Mouse (Mus musculus) ES-E14 (cell line): Measurements from ENCODE around the gene Plpp3.

Source experiments
- CHD2 ChIP-seq: IDR thresholded peaks from 2 replicates; pipeline ENCODE4 v1.6.1; 2014; ENCODE audit warnings: mild to moderate bottlenecking, low read depth, low read length, inconsistent platforms
- HCFC1 ChIP-seq: IDR thresholded peaks from 2 replicates; pipeline ENCODE4 v1.6.1; 2012; ENCODE audit warnings: low read length, inconsistent platforms, borderline replicate concordance; ENCODE audit not compliant: insufficient read depth
- ZC3H11A ChIP-seq: IDR thresholded peaks from 2 replicates; pipeline ENCODE4 v1.6.1; 2012; ENCODE audit warnings: low read depth, mild to moderate bottlenecking, inconsistent platforms, low read length, borderline replicate concordance

DNA sequence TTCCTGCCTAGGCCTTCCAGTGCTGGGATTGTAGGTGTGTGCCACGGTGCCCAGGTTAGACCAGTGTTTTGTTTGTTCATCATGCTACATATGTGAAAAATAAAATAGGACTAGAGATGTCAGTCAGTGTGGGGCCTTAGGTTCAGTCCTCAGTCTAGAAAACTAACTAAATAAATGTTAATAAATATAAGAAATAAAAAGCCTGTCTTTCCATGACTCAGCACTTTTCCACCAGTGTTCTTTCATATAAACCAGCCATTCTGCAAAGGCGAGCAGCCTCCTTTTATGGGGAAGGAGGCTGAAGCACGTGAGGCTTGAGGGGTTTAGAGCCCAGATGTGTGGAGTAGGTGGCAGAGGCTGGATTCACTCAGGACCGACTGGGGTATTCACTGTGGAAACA lies 50.5 kb downstream of the Plpp3 start:
- no peak for TF ChIP-seq HCFC1
- no peak for TF ChIP-seq CHD2
- no peak for TF ChIP-seq ZC3H11A
